Mouse (Mus musculus): ENCODE results near the gene Rrp12.

- no peak for TF ChIP-seq CTCF (conservative IDR thresholded peaks at IDR 0.05; ENCODE audit: insufficient read depth, insufficient read length, low read depth, low read length)
- TF ChIP-seq POLR2A (IDR thresholded peaks at IDR 0.05; ENCODE audit: low read depth, low read length), result no peak
Observed at GRCm38 (mm10) chr19:41901696-41902095, 5.7 kb upstream of the Rrp12 start.
